Mouse (Mus musculus) gastrocnemius, postnatal 25 days (tissue): ENCODE measurements around the gene Zbtb24. TPM values are rescaled to one million over a fixed set of nuclear protein-coding genes. Genes with fewer than 3 reads are reported as not detected.

Experiments
- DNase-seq: peaks from one replicate; pipeline ENCODE4 v3.0.0; 2022
- total RNA-seq, 2 experiments: library from RNA; stranded (reverse); gene quantifications; 1 replicate in 1 of 2; 2 replicates in 1 of 2; pipeline ENCODE4 v1.2.3; 2021

The Zbtb24 gene
- total RNA-seq, 2 experiments from 2014 or later: 3.5 to 3.7 TPM

DNA sequence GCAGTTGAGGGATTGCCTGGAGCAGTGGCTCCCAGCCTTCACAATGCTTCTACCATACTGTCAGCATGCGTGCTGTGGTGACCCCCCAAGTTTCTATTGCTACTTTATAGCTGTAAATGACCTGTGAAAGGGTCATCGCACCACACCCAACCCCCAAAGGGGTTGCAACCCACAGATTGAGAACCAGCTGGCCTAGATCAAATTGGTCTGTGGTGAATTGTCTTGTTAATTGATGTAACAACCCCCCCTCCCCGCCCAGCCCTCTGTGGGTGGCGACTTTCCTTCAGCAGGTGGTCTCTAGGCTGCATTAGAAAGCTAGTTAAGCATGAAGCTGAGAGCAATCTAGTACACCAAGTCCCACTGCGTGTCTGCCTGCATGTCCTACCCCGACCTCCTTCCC, 17.1 kb downstream of the Zbtb24 start:
- no peak for DNase-seq

- DNase-seq: no peak
Measured at GRCm38 (mm10) chr10:41470693-41471092, 20.5 kb downstream of the Zbtb24 start.

DNA sequence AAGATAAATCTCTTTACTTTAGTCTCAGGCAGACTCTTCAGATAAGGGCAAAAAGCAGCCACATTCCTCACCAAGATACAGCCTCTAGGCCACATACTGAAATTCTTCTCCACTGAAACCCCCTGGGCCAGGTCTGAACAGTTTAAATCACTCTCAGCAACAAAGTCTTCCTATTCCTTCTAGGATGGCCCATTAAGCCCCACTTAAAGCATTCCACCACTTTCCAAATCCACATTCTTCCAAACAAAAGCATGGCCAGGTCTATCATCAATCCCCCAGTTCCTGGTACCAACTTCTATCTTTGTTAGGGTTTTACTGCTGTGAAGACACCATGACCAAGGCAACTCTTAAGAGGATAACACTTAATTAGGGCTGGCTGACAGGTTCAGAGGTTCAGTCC, 22.4 kb downstream of the Zbtb24 start:
- no peak for DNase-seq

DNA sequence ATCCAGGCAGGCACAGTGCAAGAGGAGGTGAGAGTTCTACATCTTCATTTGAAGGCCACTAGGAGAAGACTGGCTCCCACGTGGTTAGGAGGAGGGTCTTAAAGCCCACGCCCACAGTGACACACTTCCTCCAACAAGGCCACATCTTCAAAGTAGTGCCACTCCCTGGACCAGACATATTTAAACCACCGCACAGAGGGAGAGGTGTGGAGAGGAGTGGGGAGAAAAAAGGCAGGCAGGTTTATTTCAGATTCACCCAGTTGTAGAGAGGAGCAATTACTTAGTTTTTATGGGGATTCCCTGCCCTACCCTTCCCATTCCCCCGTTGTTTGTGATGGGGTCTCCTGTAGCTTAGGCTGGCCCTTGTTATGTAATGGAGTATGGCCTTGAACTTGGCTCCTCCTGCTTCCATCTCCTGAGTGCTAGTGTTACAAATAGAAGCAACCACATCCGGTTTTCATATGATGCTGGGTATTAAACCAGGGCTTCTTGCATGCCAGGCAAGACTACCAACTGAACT, 22.8 kb downstream of the Zbtb24 start:
- DNase-seq: no peak

DNA sequence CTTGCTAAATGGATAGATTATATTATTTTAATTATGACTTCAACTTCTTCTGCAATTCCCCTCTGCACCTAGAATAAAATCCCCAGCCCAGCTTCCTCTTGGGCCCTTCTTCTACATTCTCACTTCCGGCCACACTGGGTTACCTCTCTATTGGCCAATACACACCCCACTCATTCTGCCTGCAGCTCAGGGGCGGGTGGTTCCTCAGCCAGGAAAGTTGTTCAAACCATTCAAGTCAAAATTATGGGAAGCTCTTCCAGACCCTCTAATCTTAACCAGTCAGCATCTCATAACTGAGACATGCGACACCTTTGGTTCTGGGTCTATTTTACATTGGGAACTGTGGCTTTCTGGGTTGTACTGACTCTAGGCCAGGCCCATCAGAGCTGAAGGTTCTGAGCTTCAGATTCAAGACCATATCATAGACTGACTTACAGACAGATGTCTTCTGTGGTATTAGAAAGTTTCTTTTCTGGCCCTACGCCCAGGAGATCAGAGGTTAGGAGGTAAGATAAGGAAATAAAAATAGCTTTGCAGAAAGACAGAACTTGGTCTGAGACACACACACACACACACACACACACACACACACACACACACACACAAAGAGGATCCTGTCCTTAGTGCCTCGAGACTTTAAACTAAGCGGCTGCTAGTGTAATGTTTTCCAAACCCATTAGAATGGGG, 23.7 kb downstream of the Zbtb24 start:
- no peak for DNase-seq

GRCm38 (mm10) chr10:41474981-41475391, 24.8 kb downstream of the Zbtb24 start:
- no peak for DNase-seq

DNA sequence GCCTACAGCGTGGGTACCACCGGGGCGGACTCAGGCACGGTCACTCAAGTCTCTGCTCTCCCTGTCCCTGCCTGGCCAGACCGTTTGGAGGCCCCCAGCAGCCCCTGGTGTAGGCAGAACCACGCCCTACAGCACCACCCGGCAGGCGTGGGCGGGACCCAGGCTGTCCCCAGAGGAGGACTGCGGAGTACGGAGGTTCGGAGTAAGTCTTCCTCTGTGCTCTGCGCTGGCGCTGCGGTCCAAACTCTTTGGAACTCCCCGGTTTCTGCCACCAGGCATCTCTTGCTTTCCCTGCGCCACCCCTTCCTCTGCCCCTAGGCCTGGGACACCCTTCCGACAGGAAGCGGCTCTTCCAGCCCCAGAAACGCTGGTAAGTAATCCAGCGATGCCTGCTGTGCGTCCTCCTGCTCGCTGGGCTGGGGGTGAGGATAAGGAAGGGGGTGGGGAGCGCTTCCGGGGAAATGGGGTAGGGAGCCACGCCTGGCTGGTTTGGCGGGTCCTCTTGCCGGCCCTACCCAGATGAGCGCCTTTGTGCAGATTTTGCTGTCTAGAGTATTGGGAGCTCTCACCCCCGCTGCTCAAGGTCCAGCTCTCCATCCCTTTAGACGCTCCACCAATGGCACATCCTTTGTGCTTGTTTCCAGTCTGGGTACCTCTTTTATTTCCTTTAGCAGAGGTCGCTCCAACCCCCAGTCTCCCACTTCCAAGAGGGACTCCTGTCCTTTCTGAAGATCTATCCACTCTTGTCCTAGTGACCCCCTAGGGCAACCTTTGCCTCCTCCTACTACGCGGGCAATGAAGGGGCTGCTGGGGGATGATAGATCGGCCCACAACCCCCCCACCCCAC, 26.2 kb downstream of the Zbtb24 start, which contains the start of gene Mical1:
Gene Mical1 (plus strand): TSS at position 144 of the 847 bp plus-strand sequence.
- DNase-seq: peak; percentile 75

GRCm38 (mm10) chr10:41477018-41477277, 26.8 kb downstream of the Zbtb24 start:
- DNase-seq: no peak

- DNase-seq: peak; percentile 84
Measured at GRCm38 (mm10) chr10:41477278-41478181, 27.3 kb downstream of the Zbtb24 start.

- no peak for DNase-seq
Measured at GRCm38 (mm10) chr10:41479961-41480360, 29.8 kb downstream of the Zbtb24 start.

- no peak for DNase-seq
Measured at GRCm38 (mm10) chr10:41480938-41481880, 31.0 kb downstream of the Zbtb24 start.

DNA sequence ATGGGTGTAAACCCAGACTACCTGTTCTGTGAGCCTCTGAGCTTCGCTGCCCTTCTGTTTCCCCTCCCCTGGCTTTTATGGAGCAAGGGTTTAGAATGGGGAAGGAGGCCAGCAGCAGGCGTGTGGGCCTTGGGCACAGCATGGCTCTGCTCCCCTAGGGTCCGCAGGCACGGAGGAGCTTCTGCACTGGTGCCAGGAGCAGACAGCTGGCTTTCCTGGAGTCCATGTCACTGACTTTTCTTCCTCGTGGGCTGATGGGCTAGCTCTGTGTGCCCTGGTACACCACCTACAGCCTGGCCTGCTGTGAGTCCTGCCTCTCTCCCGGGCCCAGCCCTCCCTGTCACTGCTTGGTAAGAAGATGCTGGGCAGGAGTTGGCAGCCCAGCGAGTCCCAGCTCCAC, 32.3 kb downstream of the Zbtb24 start:
- DNase-seq: no peak

GRCm38 (mm10) chr10:41485778-41486177, 35.6 kb downstream of the Zbtb24 start:
- no peak for DNase-seq

GRCm38 (mm10) chr10:41486506-41487170, 36.5 kb downstream of the Zbtb24 start:
- DNase-seq: no peak

GRCm38 (mm10) chr10:41488877-41489276, 38.7 kb downstream of the Zbtb24 start:
- DNase-seq: no peak

GRCm38 (mm10) chr10:41489294-41489693, 39.1 kb downstream of the Zbtb24 start:
- DNase-seq: no peak

DNA sequence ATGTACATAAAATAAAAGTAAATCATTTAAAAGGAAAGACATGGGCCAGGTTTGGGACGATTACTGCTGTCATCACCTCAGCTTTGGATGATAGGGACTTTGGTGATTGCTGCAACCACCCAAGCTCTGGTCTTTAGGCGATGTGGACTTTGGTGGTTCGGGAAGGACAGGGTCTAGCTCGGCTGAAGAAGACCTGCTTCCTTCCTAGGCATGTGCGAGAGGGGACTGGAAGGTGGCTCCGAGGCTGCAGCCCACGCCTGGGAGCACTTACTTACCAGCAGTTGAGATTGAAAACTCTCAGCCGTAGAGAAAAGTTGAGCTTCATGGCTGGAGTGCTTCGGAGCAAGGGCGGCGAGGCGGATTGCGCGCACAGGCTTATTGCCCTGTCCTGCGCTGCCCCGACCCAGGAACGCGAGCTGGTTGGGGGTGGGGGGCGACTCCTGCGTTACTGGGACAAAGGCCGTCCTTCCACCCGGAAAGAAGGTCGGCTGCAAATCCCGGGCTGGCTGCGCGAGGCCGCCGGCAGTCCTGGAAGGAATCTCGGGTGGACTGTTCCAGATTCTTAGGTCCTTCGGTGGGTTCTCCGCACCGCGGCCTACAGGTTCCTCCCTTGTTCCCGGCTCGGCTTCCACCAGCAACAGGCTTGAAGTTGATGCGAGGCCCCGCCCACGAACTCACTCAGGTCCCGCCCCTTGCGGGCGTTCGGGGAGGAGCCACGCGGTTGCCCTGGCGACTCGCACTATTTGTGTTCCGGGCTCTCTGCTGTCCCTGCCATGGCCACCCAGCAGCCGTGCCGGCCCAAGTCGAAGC, 39.7 kb downstream of the Zbtb24 start, which contains the start of the genes Smpd2 and Ppil6:
Gene Smpd2 (minus strand): TSS at position 662 of the 810 bp plus-strand sequence.
Gene Ppil6 (plus strand): TSS at position 732 of the 810 bp plus-strand sequence.
- peak; percentile 94 for DNase-seq

DNA sequence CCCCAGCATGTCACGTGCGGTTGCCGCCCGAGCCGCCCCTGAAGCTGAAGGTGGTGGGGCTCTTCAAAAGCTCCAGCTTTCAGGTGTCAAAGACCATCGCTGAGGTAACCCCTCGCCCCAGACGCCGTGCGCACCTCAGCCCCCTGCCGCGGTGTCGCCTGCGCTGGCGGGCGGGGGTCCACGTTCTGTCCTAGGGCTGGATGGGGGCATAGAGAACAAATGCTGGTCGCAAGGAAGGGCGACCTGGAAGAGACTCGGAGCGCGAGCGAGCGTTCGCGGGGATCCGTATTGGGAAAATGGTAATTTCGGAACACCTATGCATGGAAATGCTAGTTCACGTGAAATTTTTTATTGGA, 40.3 kb downstream of the Zbtb24 start:
- no peak for DNase-seq

GRCm38 (mm10) chr10:41491111-41491510, 40.9 kb downstream of the Zbtb24 start:
- DNase-seq: no peak

- DNase-seq: peak; percentile 69
Measured at GRCm38 (mm10) chr10:41500941-41501340, 50.8 kb downstream of the Zbtb24 start.
